In the genomic region with DNA sequence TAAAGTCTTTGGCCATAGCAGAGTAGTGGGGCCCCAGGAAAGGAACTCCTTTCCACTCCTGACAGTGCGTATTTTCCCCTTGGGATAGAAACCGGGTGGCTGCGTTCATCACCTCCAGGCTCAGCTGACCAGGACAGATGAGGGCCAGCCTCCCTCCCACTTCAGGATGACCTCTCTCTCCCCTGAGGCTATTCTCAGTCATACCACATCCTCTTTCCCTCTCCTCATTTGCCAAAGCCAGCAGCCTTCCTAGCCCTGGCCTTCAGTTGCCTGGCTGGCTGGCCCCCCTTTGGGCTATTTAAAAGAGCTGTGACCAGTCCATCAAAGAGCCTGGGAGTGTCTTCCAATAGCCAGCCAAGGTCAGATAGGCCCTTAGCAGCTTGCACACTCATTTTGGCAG, we compare ENCODE assay signal across 12 mouse cellular contexts. TPM values are rescaled to one million over a fixed set of nuclear protein-coding genes. Genes with fewer than 3 reads are reported as not detected.
A peak's percentile ranks its signal among the peaks of the same experiment; 100 is the strongest.
DNase-seq lines count a peak whose midpoint lies in the region; ATAC-seq and TF ChIP-seq lines count a peak whose summit lies in the region.
"Had no signal": no experiment of that assay in that cellular context is flagged by ENCODE, and none has a peak within 500 bp of the region (broad histone marks: within the 10 kb centered on the region; RNA-seq: fewer than 3 reads in every experiment).

No protein-coding gene starts in this region.

- no peak overlapping the region for H3K4me2 ChIP-seq in hindbrain, postnatal 0 days (ENCODE audit: low read depth, low read length)
- H3K4me2 ChIP-seq: limb, embryonic 15.5 days had no signal

- H3K9ac ChIP-seq in hindbrain, postnatal 0 days (replicated peaks; ENCODE audit: low read length) = no peak overlapping the region
- H3K9ac ChIP-seq: limb, embryonic 15.5 days had no signal

- H3K4me1 ChIP-seq in kidney, adult 2 months (ENCODE audit: control insufficient read depth, insufficient read depth, low read length) = no peaks in the 10 kb centered on the region
- peaks cover 41% of the 10 kb centered on the region for H3K4me1 ChIP-seq in bone marrow macrophage, adult 2 months (ENCODE audit: control insufficient read depth, insufficient read depth, low read length)
- no peaks in the 10 kb centered on the region for H3K4me1 ChIP-seq in hindbrain, postnatal 0 days (ENCODE audit: insufficient read depth, low read length)
- H3K4me1 ChIP-seq: limb, embryonic 15.5 days had no signal

- peak; percentile 38 for DNase-seq in kidney, adult 2 months
- no peak for DNase-seq in kidney, adult 18-20 months
- DNase-seq in Muller cell, postnatal 12 days (ENCODE audit: inconsistent ontology term) = peak; percentile 11
- peak; percentile 39 for DNase-seq in heart, postnatal 25 days (ENCODE audit: low spot score)
- DNase-seq in adipocyte (ENCODE audit: low spot score) = no peak
- no peak for DNase-seq in retina, embryonic 14.5 days (ENCODE audit: low spot score)
- no peak for DNase-seq in hindbrain, postnatal 0 days (ENCODE audit: low spot score)
- DNase-seq: cerebellum, postnatal 36 days; lung, postnatal 4 days had no signal

- H3K36me3 ChIP-seq in kidney, adult 2 months (ENCODE audit: control insufficient read depth, insufficient read depth, low read length) = no peaks in the 10 kb centered on the region
- H3K36me3 ChIP-seq in hindbrain, postnatal 0 days (ENCODE audit: insufficient read depth, low read length) = peaks cover 19% of the 10 kb centered on the region; the same call in 1 of the 2 replicates

- H3K27ac ChIP-seq in kidney, adult 2 months (ENCODE audit: insufficient read depth, low read depth, low read length) = no peak overlapping the region
- peak overlapping the region; percentile 47 for H3K27ac ChIP-seq in bone marrow macrophage, adult 2 months (ENCODE audit: insufficient read depth, low read depth, low read length)
- no peak overlapping the region for H3K27ac ChIP-seq in hindbrain, postnatal 0 days
- H3K27ac ChIP-seq: limb, embryonic 15.5 days had no signal

- TF ChIP-seq CTCF in kidney, adult 2 months (conservative IDR thresholded peaks at IDR 0.05; ENCODE audit: insufficient read depth, insufficient read length, low read depth, low read length) = no peak
- no peak for TF ChIP-seq CTCF in bone marrow macrophage, adult 2 months (IDR thresholded peaks at IDR 0.05; ENCODE audit: low read depth, low read length)
- TF ChIP-seq CTCF in hindbrain, postnatal 0 days (IDR thresholded peaks at IDR 0.05; ENCODE audit: low read depth) = no peak

- H3K9me3 ChIP-seq in hindbrain, postnatal 0 days (ENCODE audit: low read length) = no peaks in the 10 kb centered on the region
- H3K9me3 ChIP-seq: limb, embryonic 15.5 days had no signal

- no peaks in the 10 kb centered on the region for H3K27me3 ChIP-seq in kidney, adult 2 months (replicated peaks; ENCODE audit: control insufficient read depth, insufficient read depth, low read length)
- H3K27me3 ChIP-seq in hindbrain, postnatal 0 days (ENCODE audit: insufficient read depth, low read length) = no peaks in the 10 kb centered on the region
- H3K27me3 ChIP-seq: limb, embryonic 15.5 days had no signal

- 61% methylated on average over 3 of the region's 3 CpGs for WGBS in kidney, adult 2 months
- WGBS in hindbrain, postnatal 0 days = 55% methylated on average over 3 of the region's 3 CpGs

- TF ChIP-seq POLR2A in kidney, adult 2 months (IDR thresholded peaks at IDR 0.05; ENCODE audit: low read depth, low read length) = no peak
- TF ChIP-seq POLR2A in bone marrow macrophage, adult 2 months (IDR thresholded peaks at IDR 0.05; ENCODE audit: borderline replicate concordance, low read depth, low read length) = no peak

- no peak for ATAC-seq in hindbrain, postnatal 0 days
- ATAC-seq: intestine, postnatal 0 days had no signal

- intact Hi-C loops in heart, postnatal 25 days (cut with DNase I) = no loop called here

- no peak overlapping the region for H3K4me3 ChIP-seq in kidney, adult 2 months (ENCODE audit: insufficient read depth, low read depth, low read length)
- no peak overlapping the region for H3K4me3 ChIP-seq in bone marrow macrophage, adult 2 months (ENCODE audit: insufficient read depth, low read length)
- H3K4me3 ChIP-seq in hindbrain, postnatal 0 days (ENCODE audit: low read length) = no peak overlapping the region
- H3K4me3 ChIP-seq: limb, embryonic 15.5 days had no signal

RNA-seq across cellular contexts. Expression of a gene that starts 29.8 kb away (rescaled TPM):
- polyA plus RNA-seq in kidney, adult 2 months (2012; rRNA removed) = 84.8 and 89.1 TPM in 2 replicates
- polyA plus RNA-seq in bone marrow macrophage, adult 2 months (2012; ENCODE audit: insufficient read depth, insufficient read length, missing spikeins) = 43.3 and 44.6 TPM in 2 replicates
- 10 to 100 TPM; 56.2 to 63.1 TPM for total RNA-seq in heart, postnatal 25 days (2021)
- total RNA-seq in hindbrain, postnatal 0 days (2014; rRNA removed) = 45.9 and 55.0 TPM in 2 replicates
- 48.2 and 49.2 TPM in 2 replicates for polyA plus RNA-seq in hindbrain, postnatal 0 days (2015; fragmentation: Nextera tagmentation; extraction: Ambion mirVana)

RNA-seq across cellular contexts. Expression of a gene that starts 30.1 kb away (rescaled TPM):
- 22.5 and 25.7 TPM in 2 replicates for polyA plus RNA-seq in kidney, adult 2 months (2012; rRNA removed)
- polyA plus RNA-seq in bone marrow macrophage, adult 2 months (2012; ENCODE audit: insufficient read depth, insufficient read length, missing spikeins) = 346 and 386 TPM in 2 replicates
- 10 to 100 TPM in 1 of 2 experiments, 1 to 10 TPM in 1; 7.9 to 10.4 TPM for total RNA-seq in heart, postnatal 25 days (2021)
- 12.1 and 14.6 TPM in 2 replicates for total RNA-seq in hindbrain, postnatal 0 days (2014; rRNA removed)
- 16.2 and 21.3 TPM in 2 replicates for polyA plus RNA-seq in hindbrain, postnatal 0 days (2015; fragmentation: Nextera tagmentation; extraction: Ambion mirVana)

RNA-seq across cellular contexts. Expression of a gene that starts 46.1 kb away (rescaled TPM):
- polyA plus RNA-seq in kidney, adult 2 months (2012; rRNA removed) = 5.7 and 6.0 TPM in 2 replicates
- polyA plus RNA-seq in bone marrow macrophage, adult 2 months (2012; ENCODE audit: insufficient read depth, insufficient read length, missing spikeins) = 27.5 and 28.1 TPM in 2 replicates
- total RNA-seq in heart, postnatal 25 days (2021) = 1 to 10 TPM; 4.3 to 4.4 TPM
- 41.0 and 43.0 TPM in 2 replicates for total RNA-seq in hindbrain, postnatal 0 days (2014; rRNA removed)
- polyA plus RNA-seq in hindbrain, postnatal 0 days (2015; fragmentation: Nextera tagmentation; extraction: Ambion mirVana) = 27.7 and 28.4 TPM in 2 replicates

Comparison
In these comparisons a context has a peak if more than half of its experiments do, and no peak if none do; other contexts are left out.
1. DNase-seq: peak in kidney, adult 2 months (single experiment), Muller cell, postnatal 12 days (single experiment) and heart, postnatal 25 days (single experiment); none in kidney, adult 18-20 months (single experiment), adipocyte (single experiment), retina, embryonic 14.5 days (single experiment) and hindbrain, postnatal 0 days (single experiment).
2. RNA of a gene that starts 30.1 kb away (polyA plus RNA-seq): 346 to 386 TPM in bone marrow macrophage, adult 2 months; 22.5 to 25.7 TPM in kidney, adult 2 months and 16.2 to 21.3 TPM in hindbrain, postnatal 0 days; every median in the first group is over 10 times any median in the second.